Mouse (Mus musculus) neural tube, embryonic 15.5 days (tissue): ENCODE results near the gene Abi3bp. TPM values are rescaled to one million over a fixed set of nuclear protein-coding genes. Genes with fewer than 3 reads are reported as not detected.

Experiments
- polyA plus RNA-seq: library from polyadenylated mRNA; unstranded; fragments of >200 nt; fragmentation: Nextera tagmentation; extraction: Ambion mirVana; gene quantifications from 2 replicates; pipeline ENCODE4 v1.2.1, GENCODE M21; 2015

Gene Abi3bp
- polyA plus RNA-seq, 1 experiment from 2014 or later = 2.2 TPM

Other genes with a start within 250 kb of the Abi3bp start
- 157 and 159 TPM in 2 replicates for gene Tfg, start 239.6 kb downstream of the Abi3bp start, polyA plus RNA-seq